Mouse (Mus musculus) testis, postnatal 10 days (tissue): Measurements from ENCODE around the gene Foxi3.

ENCODE experiments used
- DNase-seq: peaks from one replicate; pipeline ENCODE4 v3.0.0; 2021; ENCODE audit warnings: low spot score

Foxi3 gene

GRCm38 (mm10) chr6:70996123-70996723 is 39.9 kb downstream of the Foxi3 start:
- DNase-seq, result no peak

GRCm38 (mm10) chr6:71002656-71003055 is 46.3 kb downstream of the Foxi3 start:
- no peak for DNase-seq

- no peak for DNase-seq
These were observed 47.8 kb downstream of the Foxi3 start for GRCm38 (mm10) chr6:71004161-71004560.
